Mouse (Mus musculus): ENCODE data around the gene Tgfbi.

- TF ChIP-seq CTCF (IDR thresholded peaks at IDR 0.05; ENCODE audit: low read depth, low read length), result no peak
- TF ChIP-seq POLR2AphosphoS5 (IDR thresholded peaks at IDR 0.05; ENCODE audit: insufficient replicate concordance, low read depth, low read length), result no peak
Observed at GRCm38 (mm10) chr13:56677731-56678130, 68.4 kb downstream of the Tgfbi start.
